Mouse (Mus musculus): ENCODE measurements around the gene Scn4b.

The Scn4b gene

DNA sequence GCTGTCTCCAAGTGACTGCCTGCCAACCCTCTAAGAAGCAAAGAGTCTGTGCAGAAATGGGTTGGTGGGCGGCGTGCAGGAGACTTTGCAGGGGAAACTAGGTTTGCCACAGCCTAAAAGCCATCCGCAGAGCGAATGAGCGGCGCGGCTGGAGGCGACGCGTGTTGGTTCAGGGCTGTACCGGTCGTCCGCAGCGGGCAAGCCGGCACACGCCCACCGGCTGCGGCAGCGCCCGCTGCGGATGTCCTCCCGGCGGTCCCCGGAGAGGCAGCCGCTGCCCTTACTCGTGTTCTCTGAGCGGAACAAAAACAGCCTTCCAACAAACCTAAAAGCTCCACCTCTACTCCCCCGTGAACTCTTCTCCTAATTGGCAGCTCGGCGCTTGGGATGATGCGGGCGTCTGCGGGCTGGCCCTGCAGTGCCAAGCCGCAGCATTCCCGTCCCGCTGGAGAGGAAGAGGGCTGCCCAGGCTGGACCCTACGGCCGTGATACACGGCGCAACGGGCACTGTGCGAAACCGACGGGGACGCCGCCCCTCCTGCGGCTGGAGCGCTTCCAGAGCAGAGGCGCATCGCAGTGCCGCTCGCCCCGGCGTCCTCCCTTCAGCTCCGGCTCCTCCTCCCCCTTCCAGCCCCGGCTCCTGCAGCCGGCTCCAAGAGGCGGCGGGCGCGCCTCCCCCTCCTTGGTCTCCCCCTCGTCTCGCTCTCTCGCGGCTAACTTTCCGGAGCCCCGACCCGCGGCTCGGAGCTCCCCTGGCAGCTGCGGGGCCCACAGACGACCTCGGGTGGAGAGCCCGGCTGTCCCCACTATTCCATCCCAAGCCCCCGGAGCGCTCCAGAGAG is at the start of gene Scn4b:
Gene Scn4b (plus strand): TSS at position 205 of the 842 bp plus-strand sequence.
- peak in 1 of 2 experiments; percentile 63 for DNase-seq (ENCODE audit: low spot score in 2 of 2)

DNA sequence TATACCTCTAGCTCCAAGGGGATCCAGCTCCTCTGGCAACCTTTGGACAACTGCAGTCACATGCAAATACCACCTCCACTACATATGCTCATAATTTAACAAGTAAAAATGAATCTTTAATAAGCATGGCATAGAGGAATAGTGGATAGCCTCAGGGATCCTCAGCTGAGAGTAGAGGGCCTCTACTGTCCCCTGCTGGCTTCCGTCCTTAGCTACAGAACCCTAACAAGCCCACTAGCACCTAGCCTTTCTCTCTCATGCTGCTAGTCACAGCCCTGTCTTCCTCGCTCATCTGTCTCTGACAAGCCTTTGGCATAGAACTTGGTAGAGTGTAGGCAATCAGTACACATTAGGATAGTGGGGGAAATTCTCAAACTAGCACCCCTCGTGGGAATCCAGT is 47.4 kb upstream of the Scn4b start:
- DNase-seq (ENCODE audit: low spot score in 2 of 2) = no peak

DNA sequence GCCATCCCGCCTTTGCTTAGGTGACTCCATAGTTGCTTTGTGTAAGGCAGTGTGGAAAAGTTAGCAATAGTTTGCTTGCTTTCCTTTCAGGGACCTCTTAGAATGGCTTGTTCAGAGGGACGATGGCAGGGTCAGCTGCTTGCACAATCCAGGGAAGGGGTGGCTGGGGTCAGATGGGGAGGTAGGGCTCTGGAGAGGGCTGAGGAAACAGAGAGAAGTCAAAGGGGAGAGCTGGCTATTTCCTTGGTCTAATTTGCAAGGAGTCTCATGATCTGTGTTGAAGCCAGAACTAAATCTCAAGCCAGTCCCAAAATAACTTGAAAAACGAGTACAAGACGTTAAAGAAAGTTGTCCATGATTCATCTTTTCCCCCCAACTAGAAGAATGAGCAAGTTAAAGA is 45.6 kb upstream of the Scn4b start:
- DNase-seq (ENCODE audit: low spot score in 2 of 2) = no peak

DNA sequence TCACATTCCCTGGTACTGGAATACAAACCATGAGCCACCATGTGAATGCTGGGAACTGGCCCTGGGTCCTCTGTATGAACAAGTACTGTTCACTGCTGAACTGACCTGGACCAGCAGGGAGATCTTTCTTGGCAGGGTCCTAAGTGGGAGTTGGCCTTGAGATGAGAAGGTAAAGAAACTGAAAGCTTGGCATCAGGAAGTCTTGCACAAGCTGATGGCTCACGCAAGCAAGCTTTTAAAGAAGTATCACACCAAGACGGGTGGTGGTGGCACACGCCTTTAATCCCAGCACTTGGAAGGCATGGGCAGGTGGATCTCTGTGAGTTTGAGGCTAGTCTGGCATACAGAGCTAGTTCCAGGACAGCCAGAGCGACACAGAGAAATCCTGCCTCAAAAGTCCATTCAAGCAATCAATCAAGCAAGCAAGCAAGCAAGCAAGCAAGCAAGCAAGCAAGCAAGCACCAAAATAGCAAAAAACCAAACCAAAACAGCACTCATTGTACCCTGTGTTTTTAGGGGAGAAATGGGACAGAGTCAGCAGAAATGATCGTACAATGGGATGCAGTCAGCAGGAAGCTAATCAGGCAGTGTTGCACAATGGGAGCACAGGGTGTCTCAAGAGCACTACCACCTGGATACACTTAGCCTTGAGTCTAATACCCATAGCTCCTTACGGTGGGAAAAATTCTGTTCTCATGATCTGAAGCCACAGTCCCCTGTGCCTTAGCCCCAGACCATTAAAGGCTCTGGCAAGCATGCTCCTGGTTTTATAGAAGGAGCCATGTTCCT is 42.9 kb upstream of the Scn4b start:
- DNase-seq (ENCODE audit: low spot score in 2 of 2) = no peak

DNA sequence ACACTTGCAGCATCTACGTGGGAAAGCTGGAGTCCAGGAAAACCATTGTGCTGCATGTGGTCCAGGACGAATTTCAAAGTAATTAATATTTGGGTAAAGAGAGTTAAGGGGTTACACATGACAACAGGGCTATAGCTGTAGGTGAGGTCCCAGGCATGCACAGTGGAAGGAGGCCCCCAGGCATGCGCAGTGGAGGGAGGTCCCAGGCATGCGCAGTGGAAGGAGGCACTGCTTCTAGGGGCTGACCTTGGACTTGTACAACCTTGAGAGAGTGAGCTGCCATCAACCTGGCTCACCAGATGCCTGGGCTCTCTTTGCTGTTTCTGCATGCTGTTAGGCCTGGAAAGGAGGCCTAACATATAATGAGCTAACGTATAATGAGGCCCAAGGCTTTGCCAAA is 40.3 kb upstream of the Scn4b start:
- no peak for DNase-seq (ENCODE audit: low spot score in 2 of 2)

DNA sequence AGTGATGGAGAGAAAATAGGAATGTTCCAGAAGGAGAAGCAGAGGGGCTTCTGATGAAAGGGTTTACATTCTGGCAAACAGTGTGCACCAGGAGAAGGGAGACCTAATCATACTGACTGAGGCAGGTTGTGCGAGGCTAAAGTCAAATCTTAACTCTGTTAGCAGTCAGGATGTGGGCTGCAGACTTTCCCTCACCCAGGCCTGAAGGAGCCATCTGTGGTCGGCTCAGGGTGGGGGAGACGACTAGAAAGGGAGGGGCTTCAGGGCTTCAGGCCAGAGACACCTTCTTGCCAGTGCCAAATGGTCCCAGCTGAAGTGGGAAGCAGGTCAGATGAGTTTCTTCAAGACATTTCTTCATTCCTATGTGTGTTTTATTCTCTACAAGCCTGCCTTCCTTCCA is 39.8 kb upstream of the Scn4b start:
- DNase-seq (ENCODE audit: low spot score in 2 of 2) = no peak

DNA sequence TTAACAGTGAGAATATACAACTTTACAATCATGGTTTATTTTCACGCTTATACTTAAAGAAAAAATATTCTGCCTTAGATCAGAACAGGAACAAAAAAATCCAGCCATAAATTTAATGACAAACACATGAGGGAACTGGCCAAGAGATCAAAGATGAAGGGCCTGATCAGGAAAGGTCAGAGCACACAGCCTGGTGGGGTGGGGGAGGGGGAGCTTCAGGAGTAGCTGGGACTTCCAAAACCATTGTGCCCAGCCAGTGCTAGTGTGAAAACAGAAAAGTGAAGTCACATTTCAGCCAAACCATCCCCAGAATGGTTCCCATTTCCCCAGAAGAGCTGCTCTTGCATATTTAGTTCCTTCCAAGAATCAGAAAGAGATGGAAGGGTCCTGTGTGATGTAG is 35.7 kb upstream of the Scn4b start:
- DNase-seq (ENCODE audit: low spot score in 2 of 2) = no peak

DNA sequence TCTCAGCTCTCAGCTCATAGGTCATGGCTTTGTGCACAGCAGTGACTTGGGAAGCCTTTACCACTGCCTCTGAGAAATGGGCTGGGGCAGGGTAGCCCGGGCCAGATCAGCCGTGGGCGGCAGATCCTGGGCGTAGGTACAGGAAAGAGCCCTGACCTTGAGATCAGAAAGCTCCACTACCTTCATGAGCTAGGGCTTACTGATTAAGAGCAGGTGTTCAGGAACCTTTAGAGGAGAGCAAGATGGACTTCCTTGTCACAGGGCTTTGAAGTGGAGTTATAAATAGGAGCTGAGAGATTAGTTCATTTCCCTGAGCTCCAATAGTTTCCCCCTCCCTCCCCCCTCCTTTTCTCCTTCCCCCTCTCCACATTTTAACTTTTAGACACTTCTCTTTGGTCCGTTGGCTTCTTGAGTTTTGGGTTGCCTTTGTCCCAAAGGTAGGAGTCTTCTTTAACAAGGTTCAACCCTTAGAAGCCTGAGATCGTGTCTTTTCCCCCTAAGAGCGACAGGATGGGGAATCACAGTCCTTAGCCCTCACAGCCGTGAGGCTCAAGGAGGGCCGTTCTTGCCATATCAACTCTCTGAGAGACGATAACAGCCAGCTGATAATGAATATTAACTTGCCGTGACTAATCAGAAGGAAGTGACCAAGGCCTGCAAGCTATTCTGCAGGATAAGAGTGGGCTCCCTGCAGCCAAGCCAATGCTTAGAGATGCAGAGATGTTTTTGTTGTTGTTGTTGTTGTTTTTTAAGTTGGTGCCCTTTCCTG is 34.8 kb upstream of the Scn4b start:
- no peak for DNase-seq (ENCODE audit: low spot score in 2 of 2)

DNA sequence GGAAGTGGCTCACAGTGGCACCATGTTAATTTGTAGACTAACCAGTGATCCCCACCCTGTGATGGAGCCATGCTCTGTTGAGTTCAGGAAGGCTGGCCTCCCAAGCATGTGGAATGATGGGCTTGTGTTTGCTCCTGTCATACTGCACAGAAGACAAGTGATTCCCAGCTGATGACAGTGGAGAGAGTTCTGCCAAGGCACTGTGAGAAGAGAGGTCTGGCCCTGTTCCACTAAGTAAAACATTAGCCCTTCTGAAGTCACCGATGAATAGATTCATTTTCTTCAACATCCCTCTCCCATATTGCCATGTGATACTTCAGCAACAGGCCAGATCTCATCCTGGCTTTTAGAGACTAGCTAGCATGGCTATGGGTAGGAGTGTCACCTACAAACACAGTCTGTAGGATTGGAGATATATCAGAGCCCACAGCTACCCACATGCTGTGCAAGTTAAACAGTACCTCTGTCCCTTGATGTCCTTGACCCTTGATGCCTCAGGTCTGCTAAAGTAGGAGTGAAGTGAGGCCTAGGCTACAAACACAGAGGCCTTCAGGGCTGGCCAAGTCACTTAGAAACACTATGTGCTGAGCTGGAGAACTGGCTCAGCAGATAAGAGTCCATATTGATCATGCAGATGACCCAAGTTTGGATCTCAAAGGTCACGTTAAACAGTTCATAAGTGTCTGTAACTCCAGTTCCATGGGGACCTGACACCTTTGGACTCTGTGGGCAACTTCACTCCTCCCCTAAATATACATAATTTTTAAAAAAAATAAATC is 32.4 kb upstream of the Scn4b start:
- no peak for DNase-seq (ENCODE audit: low spot score in 2 of 2)

DNA sequence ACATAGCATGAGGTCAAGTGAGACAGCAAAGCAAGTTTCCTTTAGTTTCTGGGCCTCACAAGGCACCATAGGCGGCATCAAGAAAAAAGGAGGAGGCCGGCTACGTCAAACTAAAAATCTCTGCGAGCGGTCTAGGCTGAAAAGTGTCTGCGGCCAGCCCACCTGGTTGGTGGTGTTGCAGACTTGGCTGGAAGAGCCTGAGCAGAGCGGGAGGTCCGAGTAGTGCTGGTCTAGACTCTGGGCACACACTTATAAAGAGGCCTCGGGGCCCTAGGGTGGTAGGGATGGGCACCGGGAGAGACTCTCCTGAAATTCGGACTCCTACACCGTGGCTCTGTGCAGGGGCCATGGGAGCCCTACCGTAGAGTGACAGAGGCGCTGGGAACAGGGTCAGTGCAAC is 22.5 kb upstream of the Scn4b start:
- DNase-seq (ENCODE audit: low spot score in 2 of 2) = peak; percentile 79 to 84

DNA sequence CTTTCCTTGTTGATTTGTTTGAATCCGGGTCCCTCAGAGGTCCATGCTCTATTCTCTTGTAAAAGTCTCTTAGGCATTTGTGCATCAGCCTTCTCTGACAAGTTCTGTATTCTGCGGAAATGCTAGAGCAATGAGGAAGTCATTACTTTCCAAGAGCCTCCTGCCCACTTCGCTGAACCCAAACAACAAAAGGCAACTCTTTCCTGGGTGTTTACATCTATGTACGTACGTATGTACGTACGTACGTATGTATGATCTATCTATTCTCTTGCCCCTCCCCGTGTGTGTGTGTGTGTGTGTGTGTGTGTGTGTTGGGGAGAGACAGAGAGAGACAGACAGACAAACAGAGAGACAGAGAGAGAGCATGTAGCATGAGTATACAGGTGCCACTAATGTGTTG is 21.4 kb upstream of the Scn4b start:
- no peak for DNase-seq (ENCODE audit: low spot score in 2 of 2)

DNA sequence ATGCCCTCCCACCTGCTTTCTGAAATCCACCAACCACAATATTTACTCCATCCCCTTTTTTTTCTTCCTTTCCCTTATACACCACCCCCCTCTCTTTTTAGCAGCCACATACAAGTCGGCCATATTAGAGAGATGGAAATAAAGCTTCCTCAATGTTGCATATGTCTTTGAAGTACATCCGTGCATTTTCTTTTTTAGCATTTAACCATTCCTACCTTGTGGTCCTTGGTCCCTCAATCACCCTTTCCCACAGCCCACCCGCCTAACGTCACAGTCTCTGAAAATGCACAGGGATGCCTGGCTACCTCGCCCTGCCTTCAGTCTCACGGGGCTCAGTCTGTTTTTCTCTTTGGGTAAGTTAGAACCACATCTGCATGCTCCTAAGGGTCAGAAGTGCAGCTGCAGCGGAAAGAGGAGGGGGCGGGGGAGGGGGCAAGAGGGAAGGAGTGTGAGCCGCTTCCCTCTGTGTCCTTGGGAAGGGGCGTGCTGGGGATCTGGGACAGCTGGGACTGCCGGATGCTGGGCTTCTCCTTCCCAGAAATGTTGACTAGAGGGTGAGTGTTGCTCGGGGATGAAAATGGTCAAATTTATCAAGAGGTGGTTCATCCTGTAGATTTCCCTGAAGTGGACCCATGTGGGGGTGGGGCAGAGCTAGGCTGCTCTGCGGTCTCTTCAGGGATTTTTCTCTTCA is 20.3 kb upstream of the Scn4b start, which contains the start of gene Scn2b:
Gene Scn2b (plus strand): TSS at position 42 of the 691 bp plus-strand sequence.
- peak; percentile 46 to 47 for DNase-seq (ENCODE audit: low spot score in 2 of 2)

DNA sequence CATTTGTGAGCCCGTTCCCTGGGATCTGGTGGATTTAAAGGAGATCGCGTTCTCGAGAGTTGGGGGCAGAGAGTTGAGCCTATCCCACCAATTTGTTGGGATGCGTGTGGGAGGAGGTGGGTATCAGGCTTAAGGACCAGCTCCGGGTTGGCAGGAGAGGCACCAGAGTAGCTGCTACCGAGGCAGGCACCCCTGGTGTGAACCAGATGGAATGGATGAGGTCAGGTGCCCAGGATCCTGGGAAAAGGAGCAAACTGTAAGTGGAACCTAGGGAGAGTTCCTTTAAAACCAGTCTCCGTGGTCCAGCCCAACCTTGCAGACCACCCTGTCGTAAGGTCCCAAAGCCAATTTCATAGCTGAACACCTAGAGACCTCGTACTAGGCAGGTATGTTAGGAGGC is 19.6 kb upstream of the Scn4b start:
- DNase-seq (ENCODE audit: low spot score in 2 of 2) = peak in 1 of 2 experiments; percentile 40

DNA sequence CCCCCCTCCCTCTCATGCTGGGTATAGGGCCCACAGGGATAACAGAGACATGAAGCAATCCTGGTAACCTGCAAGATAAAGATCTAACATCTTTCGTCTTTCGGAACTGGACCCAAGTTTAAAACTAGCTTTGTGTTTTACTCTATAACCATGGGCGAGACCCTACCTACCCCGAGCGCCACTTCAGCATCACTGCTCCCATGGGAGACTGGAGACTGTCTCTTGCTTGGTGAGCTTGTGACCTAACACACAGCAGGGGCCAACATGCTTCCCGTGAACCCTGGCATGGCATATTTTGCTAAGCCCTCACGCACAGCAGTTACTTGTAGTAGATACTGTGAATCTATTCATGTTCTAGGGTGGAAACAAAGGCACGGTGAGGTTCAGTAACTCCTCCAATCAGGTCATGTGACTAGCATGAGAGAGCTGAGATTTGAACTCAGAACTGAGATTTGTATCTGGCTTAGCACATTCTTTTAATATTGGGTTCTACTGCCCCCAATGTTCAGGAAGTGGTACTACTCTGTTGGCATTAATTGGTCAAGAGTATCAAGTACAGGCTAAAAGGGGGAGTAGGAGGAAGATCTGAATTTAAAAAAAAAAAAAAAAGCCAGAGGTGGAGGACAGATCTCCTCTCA is 18.8 kb upstream of the Scn4b start:
- DNase-seq (ENCODE audit: low spot score in 2 of 2) = no peak

DNA sequence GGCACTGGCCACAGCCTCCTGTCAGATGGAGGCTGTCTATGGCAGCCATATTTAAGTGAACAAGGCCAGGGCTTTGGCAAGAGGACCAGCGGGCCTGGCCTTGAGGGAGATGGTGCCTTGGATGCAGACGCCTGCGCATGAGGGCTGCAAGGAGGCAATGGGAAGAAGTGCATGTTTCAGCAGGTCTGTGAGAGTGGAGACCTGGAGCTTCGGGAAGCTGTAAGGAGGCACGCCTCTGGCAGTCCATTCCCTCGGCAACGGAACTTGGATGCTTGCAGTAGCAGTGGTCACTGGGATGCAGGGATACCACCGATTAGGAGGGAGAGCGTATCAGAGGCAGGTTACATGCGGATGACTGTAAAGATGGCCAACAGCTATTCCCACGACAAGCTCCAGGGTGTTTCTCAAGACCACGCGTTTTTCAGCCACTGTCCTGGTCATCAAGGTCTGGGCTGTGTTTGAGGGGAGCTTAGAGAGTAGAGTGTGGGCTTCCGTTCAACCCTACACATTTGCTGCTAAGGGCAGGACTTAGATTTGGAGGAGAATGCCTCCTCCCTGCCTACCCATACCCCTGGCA is 18.2 kb upstream of the Scn4b start:
- DNase-seq (ENCODE audit: low spot score in 2 of 2) = peak in 1 of 2 experiments; percentile 25

DNA sequence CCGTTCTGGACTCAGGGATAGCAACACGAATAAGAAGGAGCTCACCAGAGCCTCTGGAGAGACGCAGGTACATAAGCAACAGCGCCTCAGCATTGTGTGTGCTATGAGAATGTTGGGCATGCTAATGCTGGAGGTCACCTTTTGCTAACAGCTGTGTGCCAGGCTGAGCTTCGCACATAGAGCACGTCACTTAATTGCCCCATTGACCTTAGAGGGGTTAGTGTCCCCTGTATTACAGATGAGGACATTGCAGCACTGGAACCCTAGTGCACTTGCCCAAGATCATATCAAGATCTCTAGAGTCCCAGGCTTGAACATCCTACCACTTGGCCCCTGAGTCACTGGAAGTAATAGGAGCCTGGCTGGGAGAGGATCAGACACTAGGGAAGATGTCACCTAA is 17.6 kb upstream of the Scn4b start:
- DNase-seq (ENCODE audit: low spot score in 2 of 2) = peak in 1 of 2 experiments; percentile 21

DNA sequence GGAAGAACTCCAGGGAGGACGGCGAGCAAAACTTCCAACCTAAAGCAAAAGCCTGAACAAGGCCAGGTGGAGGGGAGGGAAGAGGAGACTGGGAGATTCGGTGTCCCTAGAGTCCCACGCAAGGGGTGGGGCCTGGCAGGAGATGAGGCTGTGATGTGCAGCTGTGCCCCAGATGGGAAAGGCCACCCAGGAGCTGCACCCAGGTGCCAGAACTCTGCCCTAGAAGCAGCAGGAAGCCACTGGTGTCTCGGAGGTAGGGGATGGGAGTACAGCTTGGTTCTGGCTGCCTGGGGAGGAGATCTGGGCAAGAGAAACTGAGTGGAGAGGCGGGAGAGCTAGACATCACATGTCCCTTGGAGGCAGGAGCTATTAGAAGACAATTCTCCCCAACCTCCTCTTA is 17.2 kb upstream of the Scn4b start:
- DNase-seq (ENCODE audit: low spot score in 2 of 2) = peak in 1 of 2 experiments; percentile 39

DNA sequence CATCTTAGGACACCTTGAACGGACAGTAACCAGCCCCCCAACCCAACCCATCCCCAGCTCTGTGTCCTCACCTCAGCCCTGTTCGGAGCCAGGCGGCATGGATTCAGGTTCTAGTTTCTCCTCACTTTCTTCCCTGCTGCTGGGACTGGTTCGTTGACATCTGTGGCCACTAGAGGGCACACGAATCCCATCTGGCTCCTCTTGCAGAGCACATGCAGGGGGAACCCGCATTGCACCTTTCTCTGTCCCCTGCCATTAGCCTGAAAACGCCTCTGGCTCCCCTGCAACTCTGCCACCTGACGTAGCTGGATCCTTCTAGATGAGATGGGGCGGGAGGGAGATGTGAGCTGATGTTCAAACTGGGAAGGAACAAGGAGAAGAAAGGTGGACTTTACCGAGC is 16.4 kb upstream of the Scn4b start:
- peak; percentile 87 to 89 for DNase-seq (ENCODE audit: low spot score in 2 of 2)

DNA sequence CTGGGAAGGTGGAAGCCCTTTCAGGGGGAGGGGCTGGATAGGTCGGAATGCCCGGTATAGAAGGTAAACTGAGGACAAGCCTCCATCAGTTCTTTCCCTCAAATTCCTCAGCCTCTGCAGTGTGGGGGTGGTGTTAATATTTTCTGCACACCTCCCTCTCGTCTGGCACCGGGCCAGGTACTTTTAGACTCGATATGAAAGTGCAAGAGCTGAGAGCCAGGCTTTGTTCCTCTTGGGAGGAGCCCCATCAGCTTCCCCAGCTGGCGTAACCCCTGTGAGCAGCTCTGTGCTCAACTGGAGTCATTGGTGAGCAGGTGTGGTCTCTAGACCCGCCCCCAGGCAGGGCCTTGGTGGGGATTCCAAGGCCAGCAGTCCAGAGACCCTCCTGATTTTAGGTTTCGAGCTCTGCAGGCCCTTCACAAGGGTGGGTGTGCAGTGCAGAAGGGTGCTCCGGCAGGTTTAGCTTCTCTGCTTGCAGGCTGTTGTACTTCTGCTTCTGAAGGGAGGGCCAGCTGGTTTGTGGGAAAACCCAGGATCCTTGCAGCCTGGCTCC is 15.9 kb upstream of the Scn4b start:
- DNase-seq (ENCODE audit: low spot score in 2 of 2) = peak; percentile 84 to 87

DNA sequence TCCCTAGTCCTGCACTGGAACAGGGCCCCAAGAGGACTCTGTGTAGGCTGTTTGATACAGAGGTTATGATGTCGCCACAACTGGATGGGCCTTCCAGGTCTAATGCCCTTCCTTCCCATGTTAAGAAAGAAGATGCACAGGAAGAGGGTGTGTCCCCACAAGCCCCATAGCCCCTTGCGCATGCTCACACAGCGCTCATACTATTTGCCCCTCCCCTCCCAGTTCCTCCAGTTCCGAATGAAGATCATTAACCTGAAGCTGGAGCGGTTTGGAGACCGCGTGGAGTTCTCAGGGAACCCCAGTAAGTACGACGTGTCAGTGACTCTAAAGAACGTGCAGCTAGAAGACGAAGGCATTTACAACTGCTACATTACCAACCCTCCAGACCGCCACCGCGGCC is 13.0 kb upstream of the Scn4b start:
- DNase-seq (ENCODE audit: low spot score in 2 of 2) = no peak

Measured in right cerebral cortex, postnatal 10 days (tissue).